Mouse (Mus musculus) spleen, adult 2 months (tissue): ENCODE measurements at regions not wholly inside any gene's neighbourhood (a gene's known extent, or its start where the extent isn't known, plus 50 kb on each side); places are given as distances from the start of the nearest gene placed in this dataset.

Experiments used
- DNase-seq, 2 experiments: peaks; one replicate each; pipeline versions ENCODE4 v3.0.0 to v3.0.0-alpha.2; 2012 to 2021; ENCODE audit warnings: low spot score in 2 of 2, low read depth in 1 of 2
- H3K27ac ChIP-seq: fragments of 200-500 bp; 2 replicates; pipeline ENCODE4 v1.5.1; 2012; ENCODE audit warnings: low read length, inconsistent platforms; ENCODE audit not compliant: insufficient read depth
- H3K27me3 ChIP-seq: fragments of 200-500 bp; 2 replicates; pipeline ENCODE4 v1.6.1; 2012; ENCODE audit warnings: mild to moderate bottlenecking, moderate library complexity, low read length, inconsistent platforms; ENCODE audit not compliant: control insufficient read depth, insufficient read depth
- H3K36me3 ChIP-seq: fragments of 200-500 bp; 2 replicates; pipeline ENCODE4 v1.6.1; 2012; ENCODE audit warnings: mild to moderate bottlenecking, low read length, inconsistent platforms; ENCODE audit not compliant: control insufficient read depth, insufficient read depth
- H3K4me1 ChIP-seq: fragments of 200-500 bp; 2 replicates; pipeline ENCODE4 v1.6.1; 2011; ENCODE audit warnings: inconsistent platforms; ENCODE audit not compliant: control insufficient read depth, insufficient read depth, insufficient read length
- H3K4me3 ChIP-seq: fragments of 200-500 bp; 2 replicates; pipeline ENCODE4 v1.5.1; 2011; ENCODE audit warnings: mild to moderate bottlenecking, inconsistent platforms; ENCODE audit not compliant: insufficient read depth, insufficient read length; ENCODE audit errors: extremely low read depth
- CTCF ChIP-seq: fragments of 200-500 bp; IDR thresholded peaks from 2 replicates; pipeline ENCODE4 v1.5.1; 2011; ENCODE audit warnings: mild to moderate bottlenecking, inconsistent platforms; ENCODE audit not compliant: insufficient read depth, insufficient read length, insufficient replicate concordance; ENCODE audit errors: extremely low read depth
- POLR2A ChIP-seq: fragments of 200-500 bp; IDR thresholded peaks from 2 replicates; pipeline ENCODE4 v1.6.1; 2011; ENCODE audit warnings: low read depth, low read length, inconsistent platforms
- WGBS: fragments of 180-500 bp; shearing (Covaris S2); methylation state at CpG from one replicate; pipeline ENCODE4 v1.1.7; 2018; 5-methylcytosine and 5-hydroxymethylcytosine counted together

DNA sequence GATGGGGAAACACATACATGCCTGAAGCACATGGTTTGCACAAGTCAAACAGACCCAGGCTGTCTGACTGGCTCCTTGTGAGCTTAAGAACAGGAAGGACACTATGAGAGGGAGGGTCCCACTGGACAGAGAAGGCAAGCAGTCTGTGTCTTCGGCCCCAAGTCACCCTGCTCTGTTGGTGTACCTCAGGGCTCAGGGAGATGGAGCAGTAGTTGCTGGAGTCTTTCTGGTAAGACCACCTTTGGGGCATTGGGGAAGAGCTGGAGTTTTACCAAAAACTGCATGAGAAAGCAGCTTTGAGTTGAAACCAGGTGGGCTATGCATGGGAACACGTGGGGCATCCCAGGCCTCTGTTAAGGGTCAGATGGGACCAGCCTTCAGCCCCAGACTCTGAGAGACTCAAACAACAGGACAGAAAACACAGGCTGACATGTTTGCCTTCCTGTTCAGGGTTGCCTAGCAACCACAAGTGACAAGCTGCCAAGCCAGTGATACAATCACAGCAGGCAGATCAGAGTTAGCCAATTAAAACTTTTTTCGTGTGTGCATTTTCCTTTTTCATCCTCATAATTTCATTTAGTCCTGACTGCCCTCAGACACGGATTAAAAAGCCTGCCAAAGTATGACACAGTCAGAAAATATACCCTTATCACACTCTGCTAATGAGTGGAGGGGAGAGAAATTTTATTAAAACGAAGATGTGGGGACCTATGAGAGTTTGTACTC, 241.4 kb upstream of the Xylt1 start:
- TF ChIP-seq CTCF (no peak), POLR2A (no peak)
- no peak for DNase-seq
- Histone ChIP-seq H3K36me3 (no peaks in the 10 kb centered on the region), H3K4me3 (no peak overlapping the region), H3K4me1 (no peaks in the 10 kb centered on the region), H3K27me3 (no peaks in the 10 kb centered on the region), H3K27ac (no peak overlapping the region)
- WGBS = 37% methylated on average over 5 of the region's 5 CpGs

DNA sequence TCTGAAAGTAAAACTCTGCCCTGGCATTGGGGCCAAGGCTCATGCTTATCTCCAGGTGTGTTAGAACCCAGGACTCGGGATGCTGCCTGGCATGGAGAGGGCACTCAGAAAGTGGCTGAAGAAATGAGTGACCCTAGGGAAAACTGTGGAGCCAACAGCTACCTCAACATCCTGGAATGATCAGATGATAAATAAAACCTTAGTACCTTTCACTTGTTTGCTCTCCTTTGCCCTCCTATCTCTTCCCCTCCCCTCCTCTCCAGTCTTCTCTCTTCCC, 240.9 kb upstream of the Xylt1 start:
- DNase-seq = no peak
- 68% methylated on average over 1 of the region's 1 CpGs for WGBS

GRCm38 (mm10) chr7:117146809-117147208, 234.0 kb upstream of the Xylt1 start:
- no peak overlapping the region for H3K4me3 ChIP-seq
- H3K4me1 ChIP-seq = no peaks in the 10 kb centered on the region
- TF ChIP-seq POLR2A = no peak
- TF ChIP-seq CTCF = no peak
- 91% methylated on average over 7 of the region's 7 CpGs for WGBS
- H3K27me3 ChIP-seq = no peaks in the 10 kb centered on the region
- H3K36me3 ChIP-seq = no peaks in the 10 kb centered on the region
- H3K27ac ChIP-seq = no peak overlapping the region
- no peak for DNase-seq

More for the DNA sequence above, 240.9 kb upstream of the Xylt1 start:
- no peaks in the 10 kb centered on the region for H3K4me1 ChIP-seq
- no peak overlapping the region for H3K4me3 ChIP-seq
- H3K27ac ChIP-seq = no peak overlapping the region
- H3K36me3 ChIP-seq = no peaks in the 10 kb centered on the region
- no peaks in the 10 kb centered on the region for H3K27me3 ChIP-seq
- no peak for TF ChIP-seq CTCF
- no peak for TF ChIP-seq POLR2A

- no peaks in the 10 kb centered on the region for H3K36me3 ChIP-seq
- no peak for DNase-seq
- 71% methylated on average over 8 of the region's 8 CpGs for WGBS
- no peaks in the 10 kb centered on the region for H3K4me1 ChIP-seq
- no peak overlapping the region for H3K4me3 ChIP-seq
- no peaks in the 10 kb centered on the region for H3K27me3 ChIP-seq
- TF ChIP-seq CTCF = no peak
- no peak for TF ChIP-seq POLR2A
- no peak overlapping the region for H3K27ac ChIP-seq
Observed at GRCm38 (mm10) chr7:117150355-117150754, 230.4 kb upstream of the Xylt1 start.

GRCm38 (mm10) chr7:117153826-117154550, 226.8 kb upstream of the Xylt1 start:
- WGBS = 78% methylated on average over 5 of the region's 5 CpGs
- no peak for DNase-seq
- H3K27ac ChIP-seq = no peak overlapping the region
- H3K36me3 ChIP-seq = no peaks in the 10 kb centered on the region
- no peak for TF ChIP-seq CTCF
- no peak for TF ChIP-seq POLR2A
- no peak overlapping the region for H3K4me3 ChIP-seq
- H3K27me3 ChIP-seq = no peaks in the 10 kb centered on the region
- H3K4me1 ChIP-seq = no peaks in the 10 kb centered on the region

GRCm38 (mm10) chr7:117161193-117161908, 219.4 kb upstream of the Xylt1 start:
- H3K4me3 ChIP-seq = no peak overlapping the region
- DNase-seq = no peak
- H3K4me1 ChIP-seq = no peaks in the 10 kb centered on the region
- H3K36me3 ChIP-seq = no peaks in the 10 kb centered on the region
- WGBS = 46% methylated on average over 3 of the region's 3 CpGs
- no peak overlapping the region for H3K27ac ChIP-seq
- H3K27me3 ChIP-seq = no peaks in the 10 kb centered on the region
- TF ChIP-seq CTCF (no peak), POLR2A (no peak)
